Mouse (Mus musculus): Measurements from ENCODE around the gene Olfr282. TPM values are rescaled to one million over a fixed set of nuclear protein-coding genes. Genes with fewer than 3 reads are reported as not detected.
"Not testable (repeated sequence)": the region's sequence is repeated elsewhere in the genome, so short reads cannot be mapped to it uniquely, and the experiment has no call there.

Gene Olfr282
- polyA plus RNA-seq, 1 experiment from 2014 or later, result not detected

DNA sequence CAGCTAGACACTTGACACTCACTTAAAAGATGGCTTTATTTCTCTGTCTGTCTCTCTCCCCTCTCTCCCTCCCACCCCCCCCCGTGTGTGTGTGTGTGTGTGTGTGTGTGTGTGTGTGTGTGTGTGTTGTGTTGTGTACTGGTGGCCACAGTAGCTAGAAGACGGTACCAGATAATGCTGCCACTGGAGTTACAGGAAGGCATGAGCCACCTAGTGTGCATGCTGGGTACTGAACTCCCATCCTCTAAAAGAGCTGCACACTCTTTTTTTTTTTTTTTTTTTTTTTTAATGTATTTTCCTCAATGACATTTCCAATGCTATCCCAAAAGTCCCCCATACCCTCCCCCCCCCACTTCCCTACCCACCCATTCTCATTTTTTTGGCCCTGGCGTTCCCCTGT is 13.7 kb upstream of the Olfr282 start:
- WGBS, result 45% methylated on average over 2 of the region's 3 CpGs

GRCm38 (mm10) chr15:98418096-98418495 is 12.9 kb upstream of the Olfr282 start:
- 72% methylated on average over 7 of the region's 7 CpGs for WGBS
- Histone ChIP-seq H3K27me3 (no peaks in the 10 kb centered on the region), H3K36me3 (no peaks in the 10 kb centered on the region), H3K4me3 (replicated peaks) (no peak overlapping the region), H3K9me3 (replicated peaks) (no peaks in the 10 kb centered on the region), H3K4me2 (no peak overlapping the region), H3K4me1 (no peaks in the 10 kb centered on the region), H3K27ac (no peak overlapping the region), H3K9ac (no peak overlapping the region)
- no peak for ATAC-seq (replicated peaks; ENCODE audit: low FRiP score)

More for the DNA sequence above, 13.7 kb upstream of the Olfr282 start:
- not testable (repeated sequence) for H3K4me1 ChIP-seq; ATAC-seq (replicated peaks; ENCODE audit: low FRiP score); H3K36me3 ChIP-seq; H3K4me2 ChIP-seq; H3K9ac ChIP-seq; H3K27ac ChIP-seq; H3K27me3 ChIP-seq; H3K9me3 ChIP-seq (replicated peaks); H3K4me3 ChIP-seq (replicated peaks)

- no peak overlapping the region for H3K9ac ChIP-seq
- H3K4me3 ChIP-seq (replicated peaks), result no peak overlapping the region
- H3K4me2 ChIP-seq, result no peak overlapping the region
- H3K4me1 ChIP-seq, result peaks cover 7% of the 10 kb centered on the region; the same call in 1 of the 2 replicates
- H3K36me3 ChIP-seq, result no peaks in the 10 kb centered on the region
- H3K27me3 ChIP-seq, result peaks cover 3% of the 10 kb centered on the region; the same call in 1 of the 2 replicates
- no peak for ATAC-seq (replicated peaks; ENCODE audit: low FRiP score)
- H3K27ac ChIP-seq, result no peak overlapping the region
- no peaks in the 10 kb centered on the region for H3K9me3 ChIP-seq (replicated peaks)
- 63% methylated on average over 4 of the region's 4 CpGs for WGBS
Measured at GRCm38 (mm10) chr15:98420897-98421296, 10.1 kb upstream of the Olfr282 start.

GRCm38 (mm10) chr15:98424326-98424725 is 6.7 kb upstream of the Olfr282 start:
- Histone ChIP-seq H3K4me3 (replicated peaks) (no peak overlapping the region), H3K4me2 (no peak overlapping the region), H3K27ac (no peak overlapping the region), H3K36me3 (no peaks in the 10 kb centered on the region), H3K4me1 (peaks cover 7% of the 10 kb centered on the region; the same call in 1 of the 2 replicates), H3K27me3 (peaks cover 3% of the 10 kb centered on the region; the same call in 1 of the 2 replicates), H3K9ac (no peak overlapping the region), H3K9me3 (replicated peaks) (no peaks in the 10 kb centered on the region)
- no peak for ATAC-seq (replicated peaks; ENCODE audit: low FRiP score)
- WGBS, result 64% methylated on average over 14 of the region's 14 CpGs

GRCm38 (mm10) chr15:98424753-98425152 is 6.3 kb upstream of the Olfr282 start:
- 36% methylated on average over 6 of the region's 6 CpGs for WGBS
- Histone ChIP-seq H3K27ac (no peak overlapping the region), H3K36me3 (no peaks in the 10 kb centered on the region), H3K4me3 (replicated peaks) (no peak overlapping the region), H3K27me3 (peaks cover 3% of the 10 kb centered on the region; the same call in 1 of the 2 replicates), H3K4me2 (no peak overlapping the region), H3K9ac (no peak overlapping the region), H3K4me1 (peaks cover 7% of the 10 kb centered on the region; the same call in 1 of the 2 replicates), H3K9me3 (replicated peaks) (no peaks in the 10 kb centered on the region)
- ATAC-seq (replicated peaks; ENCODE audit: low FRiP score), result no peak

DNA sequence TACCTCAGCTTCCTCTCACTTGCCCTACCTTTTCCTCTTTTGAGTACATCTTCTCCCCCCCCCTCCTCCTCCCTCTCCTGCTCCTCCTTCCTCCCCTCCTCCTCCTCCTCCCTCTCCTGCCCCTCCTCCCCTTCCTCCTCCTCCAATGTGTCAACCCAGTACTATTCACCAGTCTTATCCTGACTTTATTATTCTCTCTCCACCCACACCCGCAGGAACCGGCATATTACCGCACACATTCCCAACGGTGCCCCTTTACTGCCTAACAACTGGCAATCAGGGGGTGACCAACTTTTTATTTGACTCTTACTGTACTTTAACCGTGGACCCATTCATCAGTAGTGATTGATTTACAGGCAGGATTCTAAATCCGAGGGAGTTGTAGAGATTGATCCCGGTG is 5.8 kb upstream of the Olfr282 start:
- Histone ChIP-seq H3K36me3 (no peaks in the 10 kb centered on the region), H3K9ac (no peak overlapping the region), H3K27me3 (peaks cover 3% of the 10 kb centered on the region; the same call in 1 of the 2 replicates), H3K4me3 (replicated peaks) (no peak overlapping the region), H3K4me1 (peaks cover 7% of the 10 kb centered on the region; the same call in 1 of the 2 replicates), H3K9me3 (replicated peaks) (no peaks in the 10 kb centered on the region), H3K4me2 (no peak overlapping the region), H3K27ac (no peak overlapping the region)
- WGBS, result 33% methylated on average over 7 of the region's 7 CpGs
- ATAC-seq (replicated peaks; ENCODE audit: low FRiP score), result no peak

- Histone ChIP-seq H3K9ac (no peak overlapping the region), H3K4me1 (no peaks in the 10 kb centered on the region), H3K27me3 (no peaks in the 10 kb centered on the region), H3K9me3 (replicated peaks) (no peaks in the 10 kb centered on the region), H3K4me2 (no peak overlapping the region), H3K27ac (no peak overlapping the region), H3K36me3 (no peaks in the 10 kb centered on the region), H3K4me3 (replicated peaks) (no peak overlapping the region)
- no peak for ATAC-seq (replicated peaks; ENCODE audit: low FRiP score)
- 84% methylated on average over 3 of the region's 3 CpGs for WGBS
Measured at GRCm38 (mm10) chr15:98444561-98444960, 13.5 kb downstream of the Olfr282 start.

DNA sequence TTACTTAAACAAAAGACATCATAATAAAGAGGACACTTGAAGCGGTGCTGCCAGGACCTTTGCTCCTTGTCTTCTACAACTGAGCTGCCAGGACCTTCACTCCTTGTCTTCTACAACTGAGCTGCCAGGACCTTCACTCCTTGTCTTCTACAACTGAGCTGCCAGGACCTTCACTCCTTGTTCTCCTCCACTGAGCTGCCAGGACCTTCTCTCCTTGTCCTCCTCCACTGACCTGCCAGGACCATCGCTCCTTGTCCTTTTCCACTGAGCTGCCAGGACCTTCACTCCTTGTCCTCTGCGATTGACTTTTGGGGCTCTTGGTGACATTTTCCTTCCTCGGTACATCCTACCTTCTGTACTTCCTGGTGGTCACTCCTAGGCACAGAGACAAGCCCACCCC is 17.5 kb downstream of the Olfr282 start:
- no peaks in the 10 kb centered on the region for H3K9me3 ChIP-seq (replicated peaks)
- no peak overlapping the region for H3K4me2 ChIP-seq
- 0 out of 2 replicates have a peak, but pooled peaks cover 4% of the 10 kb centered on the region for H3K27me3 ChIP-seq
- no peak overlapping the region for H3K9ac ChIP-seq
- no peak overlapping the region for H3K27ac ChIP-seq
- 52% methylated on average over 4 of the region's 4 CpGs for whole genome bisulfite sequencing
- no peaks in the 10 kb centered on the region for H3K4me1 ChIP-seq
- ATAC-seq (replicated peaks; ENCODE audit: low FRiP score), result no peak
- no peaks in the 10 kb centered on the region for H3K36me3 ChIP-seq
- no peak overlapping the region for H3K4me3 ChIP-seq (replicated peaks)

- H3K27ac ChIP-seq, result no peak within 1 kb of the TSS
- H3K27me3 ChIP-seq, result 0 out of 2 replicates have a peak, but pooled peaks cover 4% of the 10 kb centered on the region
- no peak for ATAC-seq (replicated peaks; ENCODE audit: low FRiP score)
- no peak within 1 kb of the TSS for H3K4me2 ChIP-seq
- H3K36me3 ChIP-seq, result no peaks in the 10 kb centered on the region
- H3K4me3 ChIP-seq (replicated peaks), result no peak within 1 kb of the TSS
- H3K9me3 ChIP-seq (replicated peaks), result no peaks in the 10 kb centered on the region
- H3K4me1 ChIP-seq, result no peaks in the 10 kb centered on the region
- WGBS, result 94% methylated on average over 7 of the region's 7 CpGs
- no peak within 1 kb of the TSS for H3K9ac ChIP-seq
Measured at GRCm38 (mm10) chr15:98452288-98452687, 21.3 kb downstream of the Olfr282 start, which contains the start of gene Olfr281. Olfr281 (plus strand) TSS chr15:98452588.

DNA sequence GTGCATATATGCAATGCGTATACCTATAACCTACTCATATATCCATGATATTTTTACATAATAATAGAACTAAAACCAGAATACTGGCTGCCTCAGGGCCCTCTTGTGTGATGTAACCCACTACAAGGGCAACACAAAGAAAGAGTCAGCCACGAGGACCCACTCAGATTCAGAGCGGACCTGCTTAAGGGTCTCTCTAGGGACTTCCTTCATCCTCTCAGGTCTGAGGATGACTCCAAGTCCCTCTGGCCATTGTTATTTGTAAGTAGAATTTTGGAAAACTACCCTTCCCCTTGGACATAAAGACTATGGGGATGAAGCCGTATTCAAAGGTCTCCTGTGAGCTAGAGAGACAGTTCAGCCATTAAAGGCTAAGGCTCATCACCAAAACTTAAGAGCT is 38.6 kb downstream of the Olfr282 start, which contains the start of gene OR5BS1P:
TSS of gene OR5BS1P (plus strand) at position 301 of the 400 bp plus-strand sequence.
- Histone ChIP-seq H3K9me3 (replicated peaks) (no peaks in the 10 kb centered on the region), H3K4me1 (no peaks in the 10 kb centered on the region), H3K27ac (no peak within 1 kb of the TSS), H3K27me3 (no peaks in the 10 kb centered on the region), H3K9ac (no peak within 1 kb of the TSS), H3K36me3 (no peaks in the 10 kb centered on the region), H3K4me2 (no peak within 1 kb of the TSS), H3K4me3 (replicated peaks) (no peak within 1 kb of the TSS)
- WGBS, result 89% methylated on average over 4 of the region's 4 CpGs
- ATAC-seq (replicated peaks; ENCODE audit: low FRiP score), result no peak

GRCm38 (mm10) chr15:98471539-98471938 is 40.5 kb downstream of the Olfr282 start:
- 91% methylated on average over 13 of the region's 13 CpGs for WGBS
- no peak overlapping the region for H3K9ac ChIP-seq
- H3K9me3 ChIP-seq (replicated peaks), result no peaks in the 10 kb centered on the region
- no peak overlapping the region for H3K4me3 ChIP-seq (replicated peaks)
- H3K36me3 ChIP-seq, result no peaks in the 10 kb centered on the region
- H3K4me2 ChIP-seq, result no peak overlapping the region
- H3K27me3 ChIP-seq, result no peaks in the 10 kb centered on the region
- H3K4me1 ChIP-seq, result no peaks in the 10 kb centered on the region
- ATAC-seq (replicated peaks; ENCODE audit: low FRiP score), result no peak
- H3K27ac ChIP-seq, result no peak overlapping the region

DNA sequence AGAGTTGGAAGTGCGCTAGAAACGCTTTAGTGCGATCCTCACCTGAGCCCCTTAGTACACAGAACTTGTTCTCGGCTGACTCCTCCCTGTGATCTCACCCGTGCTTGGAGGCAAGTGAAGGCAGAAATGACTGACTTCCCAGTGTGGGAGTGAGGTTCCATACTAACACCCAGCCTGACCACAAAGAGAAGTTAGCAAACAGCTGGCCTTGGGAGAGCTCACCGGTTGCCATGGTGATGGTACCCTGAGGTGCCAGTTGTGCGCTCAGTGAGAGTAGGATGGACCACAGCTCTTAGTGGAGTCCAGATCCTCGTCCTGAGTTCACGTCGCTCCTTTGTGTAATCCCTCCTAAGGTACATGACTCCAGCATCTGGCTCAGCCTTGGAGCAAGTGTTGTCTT is 43.9 kb downstream of the Olfr282 start:
- Histone ChIP-seq H3K4me3 (replicated peaks) (no peak overlapping the region), H3K27ac (no peak overlapping the region), H3K36me3 (no peaks in the 10 kb centered on the region), H3K9ac (no peak overlapping the region), H3K9me3 (replicated peaks) (no peaks in the 10 kb centered on the region), H3K4me2 (no peak overlapping the region), H3K27me3 (no peaks in the 10 kb centered on the region), H3K4me1 (no peaks in the 10 kb centered on the region)
- no peak for ATAC-seq (replicated peaks; ENCODE audit: low FRiP score)
- WGBS, result 79% methylated on average over 10 of the region's 10 CpGs

DNA sequence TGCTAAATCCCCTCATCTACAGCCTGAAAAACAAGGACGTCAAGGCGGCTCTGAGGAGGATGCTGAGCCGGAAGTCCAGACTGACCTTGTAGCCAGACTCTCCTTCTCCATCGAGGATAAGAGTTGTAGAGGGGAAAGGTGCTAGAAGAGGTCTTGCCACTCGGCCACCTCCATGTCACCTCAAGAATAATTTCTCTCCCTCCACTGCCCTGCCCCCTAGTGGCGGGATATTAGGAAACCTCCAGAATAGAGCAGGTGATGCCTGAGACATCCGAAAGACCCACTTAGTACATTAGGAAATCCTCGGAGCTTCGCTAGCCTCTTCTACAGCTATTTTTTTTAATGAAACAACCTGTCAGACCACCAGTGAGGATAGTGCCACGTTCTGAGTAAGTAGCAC is 44.4 kb downstream of the Olfr282 start:
- WGBS, result 53% methylated on average over 10 of the region's 10 CpGs
- H3K36me3 ChIP-seq, result no peaks in the 10 kb centered on the region
- H3K27ac ChIP-seq, result no peak overlapping the region
- no peaks in the 10 kb centered on the region for H3K9me3 ChIP-seq (replicated peaks)
- H3K27me3 ChIP-seq, result no peaks in the 10 kb centered on the region
- ATAC-seq (replicated peaks; ENCODE audit: low FRiP score), result no peak
- no peak overlapping the region for H3K4me2 ChIP-seq
- H3K4me1 ChIP-seq, result no peaks in the 10 kb centered on the region
- H3K4me3 ChIP-seq (replicated peaks), result no peak overlapping the region
- no peak overlapping the region for H3K9ac ChIP-seq

All from kidney, embryonic 15.5 days (tissue).